Mouse (Mus musculus): ENCODE results near the gene Rnf43. TPM values are rescaled to one million over a fixed set of nuclear protein-coding genes. Genes with fewer than 3 reads are reported as not detected.

Rnf43 gene
- total and polyA plus RNA-seq, 3 experiments: 14.6 to 17.3 TPM; not detected in 1

GRCm38 (mm10) chr11:87697131-87697682, 34.7 kb downstream of the Rnf43 start:
- Histone ChIP-seq H3K4me1 (ENCODE audit: control insufficient read depth in 1 of 2, insufficient read depth in 2 of 2, low read length in 2 of 2) (peaks cover 7% of the 10 kb centered on the region in 2 experiments), H3K9ac (ENCODE audit: control insufficient read depth, low read depth, low read length, poor library complexity, severe bottlenecking) (no peak overlapping the region), H3K4me3 (ENCODE audit: control insufficient read depth in 1 of 2, insufficient read depth in 1 of 2, low read depth in 2 of 2, low read length in 2 of 2) (no peak overlapping the region), H3K27me3 (ENCODE audit: control insufficient read depth in 1 of 2, insufficient read depth in 2 of 2, low read length in 2 of 2) (no peaks in the 10 kb centered on the region), H3K9me3 (replicated peaks; ENCODE audit: insufficient read depth, low read length) (no peaks in the 10 kb centered on the region), H3K27ac (ENCODE audit: control insufficient read depth, low read depth, low read length) (no peak overlapping the region), H3K79me2 (ENCODE audit: control insufficient read depth, insufficient read depth, low read length, poor library complexity) (no peaks in the 10 kb centered on the region), H3K36me3 (ENCODE audit: control insufficient read depth in 1 of 2, insufficient read depth in 2 of 2, low read length in 2 of 2) (peaks cover 0 to 7% of the 10 kb centered on the region in 2 experiments; a peak in 2 of 4 replicates)
- TF ChIP-seq SIN3A (IDR thresholded peaks at IDR 0.05; ENCODE audit: low read length) (no peak), MEF2A (IDR thresholded peaks at IDR 0.05; ENCODE audit: extremely low read depth, insufficient replicate concordance, low read depth, low read length, poor library complexity, severe bottlenecking) (no peak), GATA1 (IDR thresholded peaks at IDR 0.05; ENCODE audit: low read depth, low read length) (no peak), SMC3 (IDR thresholded peaks at IDR 0.05; ENCODE audit: low read depth, low read length) (no peak), NRF1 (IDR thresholded peaks at IDR 0.05; ENCODE audit: insufficient read depth, low read depth, low read length, poor library complexity, severe bottlenecking) (no peak), BHLHE40 (IDR thresholded peaks at IDR 0.05; ENCODE audit: borderline replicate concordance, low read depth, low read length) (no peak), TAL1 (IDR thresholded peaks at IDR 0.05; ENCODE audit: low read length) (peak; percentile 44)
- peak; percentile 32 for DNase-seq (ENCODE audit: low read depth, low spot score)

- H3K9ac ChIP-seq (ENCODE audit: control insufficient read depth, low read depth, low read length, poor library complexity, severe bottlenecking): no peak overlapping the region
- no peaks in the 10 kb centered on the region for H3K27me3 ChIP-seq (ENCODE audit: control insufficient read depth in 1 of 2, insufficient read depth in 2 of 2, low read length in 2 of 2)
- no peak for DNase-seq (ENCODE audit: low read depth, low spot score)
- H3K9me3 ChIP-seq (replicated peaks; ENCODE audit: insufficient read depth, low read length): no peaks in the 10 kb centered on the region
- H3K79me2 ChIP-seq (ENCODE audit: control insufficient read depth, insufficient read depth, low read length, poor library complexity): no peaks in the 10 kb centered on the region
- peaks cover 0 to 9% of the 10 kb centered on the region in 2 experiments; a peak in 2 of 4 replicates for H3K36me3 ChIP-seq (ENCODE audit: control insufficient read depth in 1 of 2, insufficient read depth in 2 of 2, low read length in 2 of 2)
- peaks cover 7% of the 10 kb centered on the region in 2 experiments for H3K4me1 ChIP-seq (ENCODE audit: control insufficient read depth in 1 of 2, insufficient read depth in 2 of 2, low read length in 2 of 2)
- no peak overlapping the region for H3K4me3 ChIP-seq (ENCODE audit: control insufficient read depth in 1 of 2, insufficient read depth in 1 of 2, low read depth in 2 of 2, low read length in 2 of 2)
- no peak overlapping the region for H3K27ac ChIP-seq (ENCODE audit: control insufficient read depth, low read depth, low read length)
- TF ChIP-seq RCOR1 (IDR thresholded peaks at IDR 0.05; ENCODE audit: low read depth, low read length) (no peak), POLR2AphosphoS5 (IDR thresholded peaks at IDR 0.05; ENCODE audit: borderline replicate concordance, low read depth, low read length) (no peak), MYB (IDR thresholded peaks at IDR 0.05; ENCODE audit: low read depth, low read length) (no peak), ZMIZ1 (IDR thresholded peaks at IDR 0.05; ENCODE audit: low read depth, low read length) (no peak), GABPA (IDR thresholded peaks at IDR 0.05; ENCODE audit: low read depth, low read length) (no peak), USF1 (IDR thresholded peaks at IDR 0.05; ENCODE audit: low read depth, low read length) (no peak), EP300 (IDR thresholded peaks at IDR 0.05; ENCODE audit: low read depth in 1 of 2, low read length in 2 of 2) (no peak), NRF1 (IDR thresholded peaks at IDR 0.05; ENCODE audit: insufficient read depth, low read depth, low read length, poor library complexity, severe bottlenecking) (no peak), NELFE (IDR thresholded peaks at IDR 0.05; ENCODE audit: low read depth, low read length) (no peak), RAD21 (IDR thresholded peaks at IDR 0.05; ENCODE audit: low read depth, low read length) (no peak), GATA1 (IDR thresholded peaks at IDR 0.05; ENCODE audit: low read depth, low read length) (no peak), CHD2 (IDR thresholded peaks at IDR 0.05; ENCODE audit: low read length) (no peak), BHLHE40 (IDR thresholded peaks at IDR 0.05; ENCODE audit: borderline replicate concordance, low read depth, low read length) (no peak), MYC (IDR thresholded peaks at IDR 0.05; ENCODE audit: low read depth, low read length) (no peak), ETS1 (IDR thresholded peaks at IDR 0.05; ENCODE audit: low read depth, low read length) (no peak)
These were observed 35.6 kb downstream of the Rnf43 start for GRCm38 (mm10) chr11:87698126-87698525.
